Mouse (Mus musculus): ENCODE measurements at regions not wholly inside any gene's neighbourhood (a gene's known extent, or its start where the extent isn't known, plus 50 kb on each side); places are given as distances from the start of the nearest gene placed in this dataset.

GRCm38 (mm10) chr14:60439106-60439505 is 66.0 kb downstream of the Amer2 start:
- no peak for DNase-seq
- intact Hi-C loops (cut with DNase I): no loop called here

- intact Hi-C loops (cut with DNase I): no loop called here
- no peak for DNase-seq
Measured at GRCm38 (mm10) chr14:60443821-60444551, 70.9 kb downstream of the Amer2 start.

GRCm38 (mm10) chr14:60444552-60444937 is 71.5 kb downstream of the Amer2 start:
- no peak for DNase-seq
- intact Hi-C loops (cut with DNase I): no loop called here

GRCm38 (mm10) chr14:60446037-60446436 is 73.0 kb downstream of the Amer2 start:
- intact Hi-C loops (cut with DNase I): no loop called here
- peak; percentile 11 for DNase-seq

GRCm38 (mm10) chr14:60451216-60451615 is 78.2 kb downstream of the Amer2 start:
- intact Hi-C loops (cut with DNase I): no loop called here
- no peak for DNase-seq

GRCm38 (mm10) chr14:60451684-60452083 is 78.6 kb downstream of the Amer2 start:
- DNase-seq: peak; percentile 27
- intact Hi-C loops (cut with DNase I): no loop called here

GRCm38 (mm10) chr14:60456767-60457166 is 83.7 kb downstream of the Amer2 start:
- intact Hi-C loops (cut with DNase I): no loop called here
- no peak for DNase-seq

GRCm38 (mm10) chr14:60484996-60485888 is 112.2 kb downstream of the Amer2 start:
- intact Hi-C loops (cut with DNase I): loop anchor here (10.0 kb wide), 1 partner anchor 100 kb away; no protein-coding TSS in a partner anchor

GRCm38 (mm10) chr14:60485889-60486274 is 112.8 kb downstream of the Amer2 start:
- peak; percentile 7 for DNase-seq
- intact Hi-C loops (cut with DNase I): loop anchor here (10.0 kb wide), 1 partner anchor 101 kb away; no protein-coding TSS in a partner anchor

More at GRCm38 (mm10) chr14:60484996-60485888, 112.2 kb downstream of the Amer2 start:
- peak; percentile 80 for DNase-seq

GRCm38 (mm10) chr14:60486278-60486935 is 113.3 kb downstream of the Amer2 start:
- intact Hi-C loops (cut with DNase I): loop anchor here (10.0 kb wide), 1 partner anchor 102 kb away; no protein-coding TSS in a partner anchor
- DNase-seq: peak; percentile 6

- no peak for DNase-seq
- intact Hi-C loops (cut with DNase I): loop anchor here (10.0 kb wide), 1 partner anchor 104 kb away; no protein-coding TSS in a partner anchor
Measured at GRCm38 (mm10) chr14:60489111-60489510, 116.1 kb downstream of the Amer2 start.

GRCm38 (mm10) chr14:60490886-60491285 is 117.8 kb downstream of the Amer2 start:
- no peak for DNase-seq
- intact Hi-C loops (cut with DNase I): no loop called here

GRCm38 (mm10) chr14:60495441-60495840 is 122.4 kb downstream of the Amer2 start:
- DNase-seq: no peak
- intact Hi-C loops (cut with DNase I): no loop called here

GRCm38 (mm10) chr14:60502552-60502951 is 129.5 kb downstream of the Amer2 start:
- intact Hi-C loops (cut with DNase I): no loop called here
- no peak for DNase-seq

- intact Hi-C loops (cut with DNase I): no loop called here
- no peak for DNase-seq
Measured at GRCm38 (mm10) chr14:60505066-60505465, 128.7 kb upstream of the Spata13 start.

GRCm38 (mm10) chr14:60506296-60506695 is 127.5 kb upstream of the Spata13 start:
- no peak for DNase-seq
- intact Hi-C loops (cut with DNase I): no loop called here

- intact Hi-C loops (cut with DNase I): loop anchor here (5.0 kb wide), 2 partner anchors 179 to 259 kb away; no protein-coding TSS in a partner anchor
Measured at GRCm38 (mm10) chr14:60513560-60513959, 120.2 kb upstream of the Spata13 start.

GRCm38 (mm10) chr14:60515094-60515786 is 118.6 kb upstream of the Spata13 start:
- intact Hi-C loops (cut with DNase I): no loop called here
- no peak for DNase-seq

More at GRCm38 (mm10) chr14:60513560-60513959, 120.2 kb upstream of the Spata13 start:
- peak; percentile 20 for DNase-seq

GRCm38 (mm10) chr14:60517891-60518290 is 115.9 kb upstream of the Spata13 start:
- intact Hi-C loops (cut with DNase I): no loop called here
- DNase-seq: no peak

- no peak for DNase-seq
- intact Hi-C loops (cut with DNase I): no loop called here
Measured at GRCm38 (mm10) chr14:60523010-60523409, 110.8 kb upstream of the Spata13 start.
